Mouse (Mus musculus) olfactory bulb, adult 2 months (tissue): Measurements from ENCODE around the gene Lgals4. TPM values are rescaled to one million over a fixed set of nuclear protein-coding genes. Genes with fewer than 3 reads are reported as not detected.
"Not testable (repeated sequence)": the region's sequence is repeated elsewhere in the genome, so short reads cannot be mapped to it uniquely, and the experiment has no call there.

ENCODE experiments used
- H3K27ac ChIP-seq: fragments of 200-500 bp; 2 replicates; pipeline ENCODE4 v1.5.1; 2012; ENCODE audit warnings: low read depth, low read length; ENCODE audit not compliant: insufficient read depth
- H3K4me1 ChIP-seq: fragments of 200-500 bp; 2 replicates; pipeline ENCODE4 v1.6.1; 2012; ENCODE audit warnings: low read length; ENCODE audit not compliant: control insufficient read depth, insufficient read depth
- H3K4me3 ChIP-seq: fragments of 200-500 bp; 2 replicates; pipeline ENCODE4 v1.5.1; 2012; ENCODE audit warnings: mild to moderate bottlenecking, low read depth, low read length, moderate library complexity; ENCODE audit not compliant: insufficient read depth
- CTCF ChIP-seq: fragments of 200-500 bp; IDR thresholded peaks from 2 replicates; pipeline ENCODE4 v1.5.1; 2012; ENCODE audit warnings: low read depth, mild to moderate bottlenecking, low read length, moderate library complexity; ENCODE audit not compliant: insufficient read depth
- POLR2A ChIP-seq: fragments of 200-500 bp; IDR thresholded peaks from 2 replicates; pipeline ENCODE4 v1.6.1; 2012; ENCODE audit warnings: mild to moderate bottlenecking, low read depth, low read length, moderate library complexity; ENCODE audit not compliant: insufficient read depth
- WGBS: fragments of 180-500 bp; shearing (Covaris S2); methylation state at CpG from one replicate; pipeline ENCODE4 v1.1.7; 2018; 5-methylcytosine and 5-hydroxymethylcytosine counted together
- polyA plus RNA-seq: library from polyadenylated mRNA; stranded (reverse); fragments of >200 nt; gene quantifications from 2 replicates; pipeline ENCODE4 v1.2.4, GENCODE M21; 2012; ENCODE audit warnings: low replicate concordance; ENCODE audit not compliant: missing spikeins, insufficient read depth, insufficient read length

The Lgals4 gene
- polyA plus RNA-seq, 1 experiment: not detected

DNA sequence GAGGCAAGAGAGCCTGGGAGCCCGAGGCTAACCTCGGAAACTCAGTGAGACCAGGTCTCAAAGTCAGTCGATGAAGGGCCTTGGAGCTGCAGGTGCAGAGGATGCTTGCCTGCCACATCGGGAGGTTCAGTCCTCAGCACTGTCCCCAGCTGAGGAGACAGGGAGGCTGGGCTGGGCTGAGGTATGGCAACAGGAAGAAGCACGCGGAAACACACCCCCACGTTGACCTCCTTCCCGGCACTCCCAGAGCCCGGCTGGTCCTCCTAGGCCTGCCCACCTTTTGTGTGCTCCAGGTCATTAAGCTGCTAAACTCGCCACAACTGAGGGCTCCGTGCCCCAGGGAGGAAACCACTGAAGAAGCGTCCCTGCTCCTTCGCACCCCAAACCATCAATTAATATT, 47.5 kb downstream of the Lgals4 start, which contains the start of gene Capn12:
Gene Capn12 (plus strand): TSS at position 224 of the 400 bp plus-strand sequence.
- Histone ChIP-seq H3K27ac (no peak within 1 kb of the TSS), H3K4me3 (no peak within 1 kb of the TSS), H3K4me1 (no peaks in the 10 kb centered on the region)
- TF ChIP-seq CTCF (no peak), POLR2A (no peak)
- WGBS: 53% methylated on average over 13 of the region's 13 CpGs

DNA sequence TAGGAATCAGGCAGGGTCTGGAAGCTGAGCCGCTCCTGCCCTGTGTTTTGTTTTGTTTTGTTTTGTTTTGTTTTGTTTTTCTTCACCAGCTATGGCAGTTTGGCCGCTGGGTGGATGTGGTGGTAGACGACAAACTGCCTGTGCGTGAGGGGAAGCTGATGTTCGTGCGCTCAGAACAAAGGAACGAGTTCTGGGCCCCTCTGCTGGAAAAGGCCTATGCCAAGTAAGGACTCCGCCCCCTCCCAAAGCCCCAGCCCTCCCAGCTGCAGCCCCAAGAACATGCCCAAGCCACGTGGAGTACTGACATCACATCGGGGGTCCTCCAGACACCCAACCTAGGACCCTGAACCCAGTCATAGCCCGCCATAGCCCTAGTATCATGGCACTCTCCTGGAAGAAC, 49.4 kb downstream of the Lgals4 start:
- 74% methylated on average over 11 of the region's 11 CpGs for WGBS
- TF ChIP-seq POLR2A (no peak), CTCF (no peak)
- Histone ChIP-seq H3K27ac (no peak overlapping the region), H3K4me1 (no peaks in the 10 kb centered on the region), H3K4me3 (no peak overlapping the region)

DNA sequence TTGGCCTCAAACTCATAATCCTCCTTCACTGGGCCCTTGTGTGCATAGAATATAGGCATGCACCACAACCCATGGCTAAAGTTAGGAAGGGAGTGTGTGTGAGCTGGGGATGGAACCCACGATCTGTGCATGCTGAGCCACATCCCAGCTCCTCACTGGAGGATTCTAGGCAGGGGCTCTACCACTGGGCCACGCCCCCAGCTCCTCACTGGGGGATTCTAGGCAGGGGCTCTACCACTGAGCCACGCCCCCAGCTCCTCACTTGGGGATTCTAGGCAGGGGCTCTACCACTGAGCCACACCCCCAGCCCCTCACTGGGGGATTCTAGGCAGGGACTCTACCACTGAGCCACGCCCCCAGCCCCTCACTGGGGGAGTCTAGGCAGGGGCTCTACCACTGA, 50.0 kb downstream of the Lgals4 start:
- not testable (repeated sequence) for H3K27ac ChIP-seq, H3K4me3 ChIP-seq, H3K4me1 ChIP-seq
- WGBS: 93% methylated on average over 4 of the region's 4 CpGs

DNA sequence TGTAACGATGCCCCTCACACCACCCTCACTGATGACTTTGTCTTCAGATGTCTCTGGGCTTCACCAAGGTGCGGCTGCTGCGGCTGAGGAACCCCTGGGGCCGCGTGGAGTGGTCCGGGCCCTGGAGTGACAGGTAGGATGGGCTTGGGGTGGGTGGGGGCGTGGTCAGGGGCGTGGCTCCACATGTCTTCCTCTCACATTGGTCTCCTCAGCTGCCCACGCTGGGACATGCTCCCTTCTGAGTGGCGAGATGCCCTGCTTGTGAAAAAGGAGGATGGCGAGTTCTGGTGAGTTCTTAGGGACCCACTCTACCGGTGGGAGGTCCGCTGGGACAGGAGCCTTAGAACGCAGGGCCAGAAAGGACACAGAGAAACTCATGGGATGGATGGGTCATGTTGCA, 52.8 kb downstream of the Lgals4 start:
- TF ChIP-seq CTCF (no peak), POLR2A (no peak)
- 31% methylated on average over 14 of the region's 14 CpGs for WGBS
- Histone ChIP-seq H3K27ac (no peak overlapping the region), H3K4me1 (peaks cover 10% of the 10 kb centered on the region), H3K4me3 (no peak overlapping the region)

DNA sequence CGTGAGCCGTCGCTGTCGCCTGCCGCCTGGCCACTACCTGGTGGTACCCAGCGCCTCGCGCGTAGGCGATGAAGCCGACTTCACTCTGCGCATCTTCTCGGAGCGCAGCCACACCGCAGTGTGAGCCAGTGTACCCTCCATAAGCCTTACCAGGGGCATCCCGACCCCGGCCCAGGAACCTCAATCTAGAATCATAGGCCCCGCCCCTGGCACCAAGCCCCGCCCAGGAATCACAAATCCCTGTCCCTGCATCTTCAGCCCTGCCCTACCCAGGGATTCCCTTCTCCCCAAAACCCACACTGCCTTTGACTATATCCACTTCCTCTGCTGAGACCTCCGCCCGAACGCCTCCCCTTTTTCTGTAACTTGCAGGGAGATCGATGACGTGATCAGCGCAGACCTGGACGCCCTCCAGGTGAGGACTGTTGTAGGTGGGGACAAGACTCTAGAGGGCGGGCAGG, 55.1 kb downstream of the Lgals4 start:
- peaks cover 10% of the 10 kb centered on the region for H3K4me1 ChIP-seq
- WGBS: 3% methylated on average over 27 of the region's 27 CpGs
- H3K27ac ChIP-seq: no peak overlapping the region
- no peak for TF ChIP-seq POLR2A
- TF ChIP-seq CTCF: no peak
- H3K4me3 ChIP-seq: peak overlapping the region; percentile 27

Other genes starting within 250 kb of the Lgals4 start
- gene Samd4b, start 235.7 kb upstream of the Lgals4 start, polyA plus RNA-seq: not detected in 2 replicates
- gene Pak4, start 235.7 kb upstream of the Lgals4 start, polyA plus RNA-seq: not detected in 2 replicates
- not detected in 2 replicates for gene Acp7, start 202.5 kb upstream of the Lgals4 start, polyA plus RNA-seq
- not detected in 2 replicates for gene Fbxo27, start 141.0 kb upstream of the Lgals4 start, polyA plus RNA-seq
- not detected in 2 replicates for gene Fbxo17, start 117.0 kb upstream of the Lgals4 start, polyA plus RNA-seq
- gene Mrps12, start 92.0 kb upstream of the Lgals4 start, polyA plus RNA-seq: not detected in 2 replicates
- gene Sars2, start 91.9 kb upstream of the Lgals4 start, polyA plus RNA-seq: not detected in 2 replicates
- not detected in 2 replicates for gene Ccer2, start 77.7 kb upstream of the Lgals4 start, polyA plus RNA-seq
- not detected in 2 replicates for gene Sirt2, start 67.1 kb upstream of the Lgals4 start, polyA plus RNA-seq
- gene Nfkbib, start 66.3 kb upstream of the Lgals4 start, polyA plus RNA-seq: not detected in 2 replicates
- gene Rinl, start 44.9 kb upstream of the Lgals4 start, polyA plus RNA-seq: not detected in 2 replicates
- 179 and 465 TPM in 2 replicates for gene Hnrnpl, start 25.3 kb upstream of the Lgals4 start, polyA plus RNA-seq
- gene Ech1, start 8.6 kb upstream of the Lgals4 start, polyA plus RNA-seq: not detected in 2 replicates
- gene Lgals7, start 30.0 kb downstream of the Lgals4 start, polyA plus RNA-seq: not detected in 2 replicates
- not detected in 2 replicates for gene Capn12, start 47.6 kb downstream of the Lgals4 start, polyA plus RNA-seq
- gene Actn4, start 128.5 kb downstream of the Lgals4 start, polyA plus RNA-seq: 498 TPM in 1 of 2 replicates, not detected in the other
- not detected in 2 replicates for gene Eif3k, start 148.0 kb downstream of the Lgals4 start, polyA plus RNA-seq
- gene Map4k1, start 148.2 kb downstream of the Lgals4 start, polyA plus RNA-seq: not detected in 2 replicates